Mouse (Mus musculus) inflammation-experienced regulatory T-cells (primary cell): ENCODE results near the gene Smg8. TPM values are rescaled to one million over a fixed set of nuclear protein-coding genes. Genes with fewer than 3 reads are reported as not detected.

Source experiments
- polyA plus RNA-seq, 2 experiments: library from polyadenylated mRNA; unstranded; fragments of 100-300 nt; shearing (Covaris generic); gene quantifications; one replicate each; pipeline ENCODE4 v1.2.1; 2017

The Smg8 gene
- 10 to 100 TPM; 21.0 to 26.1 TPM for polyA plus RNA-seq

GRCm38 (mm10) chr11:87086290-87086984 lies at the start of gene Smg8:
Smg8 (minus strand) TSS chr11:87086774.

GRCm38 (mm10) chr11:87126824-87127816 lies 40.5 kb upstream of the Smg8 start, which contains the start of gene Trim37:
Trim37 (plus strand) TSS chr11:87127077.

GRCm38 (mm10) chr11:87108755-87109518 lies 22.4 kb upstream of the Smg8 start, which contains the start of gene Ska2:
Ska2 (plus strand) TSS chr11:87109234.

GRCm38 (mm10) chr11:87108409-87108754 lies 21.8 kb upstream of the Smg8 start, which contains the start of gene Prr11:
Prr11 (minus strand) TSS chr11:87108708.

GRCm38 (mm10) chr11:87073866-87074440 lies 12.6 kb downstream of the Smg8 start, which contains the start of gene Gdpd1:
Gdpd1 (minus strand) TSS chr11:87074062.

Other genes starting within 250 kb of the Smg8 start
- 1 to 10 TPM; 2.5 to 2.7 TPM for gene Ypel2, start 93.1 kb downstream of the Smg8 start, polyA plus RNA-seq
- under 1 TPM; 0.23 to 0.46 TPM for gene Gdpd1, start 12.7 kb downstream of the Smg8 start, polyA plus RNA-seq
- gene Prr11, start 21.9 kb upstream of the Smg8 start, polyA plus RNA-seq: under 1 TPM; 0.20 to 0.36 TPM
- gene Ska2, start 22.5 kb upstream of the Smg8 start, polyA plus RNA-seq: 10 to 100 TPM in 1 of 2 experiments, 1 to 10 TPM in 1; 8.5 to 16.6 TPM
- gene Trim37, start 40.3 kb upstream of the Smg8 start, polyA plus RNA-seq: 10 to 100 TPM; 11.4 to 14.5 TPM